Mouse (Mus musculus) liver, embryonic 13.5 days (tissue): ENCODE measurements around the gene 1700003F12Rik. TPM values are rescaled to one million over a fixed set of nuclear protein-coding genes. Genes with fewer than 3 reads are reported as not detected.

Experiments
- ATAC-seq: fragments of 200-750 bp; cut with Nextera tagmentation; 2 replicates; pipeline ENCODE4 v1.8.0; 2017; ENCODE audit warnings: low read depth, mild to moderate bottlenecking, moderate number of reproducible peaks, moderate library complexity
- DNase-seq: peaks from one replicate; pipeline ENCODE4 v3.0.0; 2022
- H3K27ac ChIP-seq: fragments of 300-500 bp; sonication (generic); 2 replicates; pipeline ENCODE4 v1.5.1; 2015; ENCODE audit warnings: moderate library complexity, mild to moderate bottlenecking, inconsistent platforms
- H3K27me3 ChIP-seq: fragments of 300-500 bp; sonication (generic); 2 replicates; pipeline ENCODE4 v1.6.1; 2015; ENCODE audit warnings: mild to moderate bottlenecking, inconsistent platforms
- H3K36me3 ChIP-seq: fragments of 300-500 bp; sonication (generic); 2 replicates; pipeline ENCODE4 v1.6.1; 2015; ENCODE audit warnings: mild to moderate bottlenecking, inconsistent platforms
- H3K4me1 ChIP-seq: fragments of 300-500 bp; sonication (generic); replicated peaks from 2 replicates; pipeline ENCODE4 v1.6.1; 2015; ENCODE audit warnings: inconsistent platforms
- H3K4me2 ChIP-seq: fragments of 300-500 bp; sonication (generic); 2 replicates; pipeline ENCODE4 v1.6.1; 2015; ENCODE audit warnings: inconsistent platforms, mild to moderate bottlenecking, moderate library complexity
- H3K4me3 ChIP-seq: fragments of 300-500 bp; sonication (generic); replicated peaks from 2 replicates; pipeline ENCODE4 v1.5.1; 2015; ENCODE audit warnings: mild to moderate bottlenecking, inconsistent platforms
- H3K9ac ChIP-seq: fragments of 300-500 bp; sonication (generic); 2 replicates; pipeline ENCODE4 v1.6.1; 2015; ENCODE audit warnings: mild to moderate bottlenecking, inconsistent platforms
- H3K9me3 ChIP-seq: fragments of 300-500 bp; sonication (generic); replicated peaks from 2 replicates; pipeline ENCODE4 v1.6.1; 2016; ENCODE audit warnings: inconsistent platforms
- WGBS: fragments of 180-500 bp; shearing (Covaris S2); methylation state at CpG from one replicate; pipeline ENCODE4 v1.1.7; 2015; ENCODE audit not compliant: insufficient replicate concordance; 5-methylcytosine and 5-hydroxymethylcytosine counted together
- polyA plus RNA-seq: library from polyadenylated mRNA; unstranded; fragments of >200 nt; fragmentation: Nextera tagmentation; extraction: Ambion mirVana; gene quantifications from 2 replicates; pipeline ENCODE4 v1.2.1, GENCODE M21; 2015

1700003F12Rik gene
- polyA plus RNA-seq, 1 experiment from 2014 or later: 1.5 TPM

- Histone ChIP-seq H3K36me3 (peaks cover 44% of the 10 kb centered on the region), H3K9ac (peak overlapping the region; percentile 30; the same call in 1 of the 2 replicates), H3K27ac (peak overlapping the region; percentile 15; the same call in 1 of the 2 replicates), H3K4me2 (no peak overlapping the region), H3K4me1 (peaks cover 50% of the 10 kb centered on the region), H3K27me3 (no peaks in the 10 kb centered on the region), H3K4me3 (no peak overlapping the region), H3K9me3 (no peaks in the 10 kb centered on the region)
- DNase-seq (no peak), ATAC-seq (no peak)
- WGBS: 84% methylated on average over 3 of the region's 3 CpGs
Measured at GRCm38 (mm10) chr2:154565562-154565961, 18.7 kb downstream of the 1700003F12Rik start.

GRCm38 (mm10) chr2:154566641-154567040, 19.8 kb downstream of the 1700003F12Rik start:
- Histone ChIP-seq H3K36me3 (peaks cover 33% of the 10 kb centered on the region), H3K9ac (peak overlapping the region; percentile 30; the same call in 1 of the 2 replicates), H3K9me3 (no peaks in the 10 kb centered on the region), H3K27ac (0 out of 2 replicates have a peak overlapping the region, but pooled peaks have one; percentile 36), H3K4me3 (0 out of 2 replicates have a peak overlapping the region, but pooled peaks have one; percentile 1), H3K4me2 (peak overlapping the region; percentile 91), H3K27me3 (no peaks in the 10 kb centered on the region), H3K4me1 (peaks cover 59% of the 10 kb centered on the region)
- DNase-seq: no peak
- WGBS: 83% methylated on average over 8 of the region's 8 CpGs
- ATAC-seq: no peak

GRCm38 (mm10) chr2:154567766-154568165, 20.9 kb downstream of the 1700003F12Rik start:
- H3K9ac ChIP-seq: peak overlapping the region; percentile 89
- ATAC-seq (no peak), DNase-seq (no peak)
- H3K4me3 ChIP-seq: peak overlapping the region; percentile 82
- peaks cover 59% of the 10 kb centered on the region for H3K4me1 ChIP-seq
- H3K4me2 ChIP-seq: peak overlapping the region; percentile 91
- peak overlapping the region; percentile 89 for H3K27ac ChIP-seq
- 77% methylated on average over 2 of the region's 2 CpGs for WGBS
- H3K36me3 ChIP-seq: peaks cover 23% of the 10 kb centered on the region
- H3K27me3 ChIP-seq: no peaks in the 10 kb centered on the region
- H3K9me3 ChIP-seq: no peaks in the 10 kb centered on the region

GRCm38 (mm10) chr2:154568329-154569070, 21.6 kb downstream of the 1700003F12Rik start:
- peak; percentile 18; the same call in 1 of the 2 replicates for ATAC-seq
- DNase-seq: no peak
- H3K4me2 ChIP-seq: peak overlapping the region; percentile 91
- H3K4me3 ChIP-seq: peak overlapping the region; percentile 82
- WGBS: 21% methylated on average over 10 of the region's 10 CpGs
- peaks cover 59% of the 10 kb centered on the region for H3K4me1 ChIP-seq
- peak overlapping the region; percentile 89 for H3K9ac ChIP-seq
- no peaks in the 10 kb centered on the region for H3K27me3 ChIP-seq
- peak overlapping the region; percentile 89 for H3K27ac ChIP-seq
- H3K36me3 ChIP-seq: peaks cover 15% of the 10 kb centered on the region
- no peaks in the 10 kb centered on the region for H3K9me3 ChIP-seq

- DNase-seq: peak; percentile 71
- Histone ChIP-seq H3K4me1 (peaks cover 59% of the 10 kb centered on the region), H3K27me3 (no peaks in the 10 kb centered on the region), H3K9me3 (no peaks in the 10 kb centered on the region), H3K4me2 (peak overlapping the region; percentile 91), H3K36me3 (peaks cover 8% of the 10 kb centered on the region), H3K9ac (peak overlapping the region; percentile 89), H3K4me3 (peak overlapping the region; percentile 82), H3K27ac (peak overlapping the region; percentile 89)
- under 1% methylated on average over 50 of the region's 70 CpGs for WGBS
- ATAC-seq: peak; percentile 80
Measured at GRCm38 (mm10) chr2:154569071-154569748, 22.3 kb downstream of the 1700003F12Rik start.

GRCm38 (mm10) chr2:154569836-154570286, 23.0 kb downstream of the 1700003F12Rik start, which contains the start of gene E2f1:
TSS of gene E2f1 (minus strand) at chr2:154569892.
- H3K4me3 ChIP-seq: peak within 1 kb of the TSS; percentile 82
- peaks cover 56% of the 10 kb centered on the region for H3K4me1 ChIP-seq
- no peaks in the 10 kb centered on the region for H3K27me3 ChIP-seq
- H3K9ac ChIP-seq: peak within 1 kb of the TSS; percentile 89
- 0% methylated on average over 44 of the region's 44 CpGs for whole genome bisulfite sequencing
- ATAC-seq (peak; percentile 95), DNase-seq (peak; percentile 94)
- H3K27ac ChIP-seq: peak within 1 kb of the TSS; percentile 89
- peak within 1 kb of the TSS; percentile 91 for H3K4me2 ChIP-seq
- H3K36me3 ChIP-seq: peaks cover 2% of the 10 kb centered on the region
- no peaks in the 10 kb centered on the region for H3K9me3 ChIP-seq

- no peaks in the 10 kb centered on the region for H3K36me3 ChIP-seq
- H3K9me3 ChIP-seq: no peaks in the 10 kb centered on the region
- no peak for DNase-seq
- WGBS: 28% methylated on average over 4 of the region's 4 CpGs
- H3K27ac ChIP-seq: no peak overlapping the region
- H3K9ac ChIP-seq: peak overlapping the region; percentile 62
- peaks cover 48% of the 10 kb centered on the region for H3K4me1 ChIP-seq
- ATAC-seq: no peak
- H3K4me3 ChIP-seq: peak overlapping the region; percentile 82
- H3K27me3 ChIP-seq: no peaks in the 10 kb centered on the region
- peak overlapping the region; percentile 91 for H3K4me2 ChIP-seq
Measured at GRCm38 (mm10) chr2:154570666-154571065, 23.8 kb downstream of the 1700003F12Rik start.

GRCm38 (mm10) chr2:154571266-154571665, 24.4 kb downstream of the 1700003F12Rik start:
- 0 out of 2 replicates have a peak overlapping the region, but pooled peaks have one; percentile 91 for H3K4me2 ChIP-seq
- H3K27ac ChIP-seq: no peak overlapping the region
- H3K9ac ChIP-seq: 0 out of 2 replicates have a peak overlapping the region, but pooled peaks have one; percentile 62

GRCm38 (mm10) chr2:154571976-154572375, 25.1 kb downstream of the 1700003F12Rik start:
- no peak overlapping the region for H3K27ac ChIP-seq
- H3K4me2 ChIP-seq: no peak overlapping the region
- no peak for DNase-seq
- WGBS: 64% methylated on average over 8 of the region's 8 CpGs
- H3K9ac ChIP-seq: no peak overlapping the region
- H3K4me3 ChIP-seq: no peak overlapping the region
- H3K9me3 ChIP-seq: no peaks in the 10 kb centered on the region
- no peaks in the 10 kb centered on the region for H3K27me3 ChIP-seq
- no peaks in the 10 kb centered on the region for H3K36me3 ChIP-seq
- no peak for ATAC-seq
- H3K4me1 ChIP-seq: peaks cover 34% of the 10 kb centered on the region

More at GRCm38 (mm10) chr2:154571266-154571665, 24.4 kb downstream of the 1700003F12Rik start:
- Histone ChIP-seq H3K4me1 (peaks cover 42% of the 10 kb centered on the region), H3K27me3 (no peaks in the 10 kb centered on the region), H3K36me3 (no peaks in the 10 kb centered on the region), H3K4me3 (no peak overlapping the region), H3K9me3 (no peaks in the 10 kb centered on the region)
- WGBS: 53% methylated on average over 4 of the region's 4 CpGs
- ATAC-seq (no peak), DNase-seq (no peak)

GRCm38 (mm10) chr2:154572996-154573395, 26.1 kb downstream of the 1700003F12Rik start:
- DNase-seq (no peak), ATAC-seq (no peak)
- Histone ChIP-seq H3K9me3 (no peaks in the 10 kb centered on the region), H3K9ac (no peak overlapping the region), H3K4me3 (no peak overlapping the region), H3K4me2 (no peak overlapping the region), H3K27ac (no peak overlapping the region), H3K4me1 (peaks cover 24% of the 10 kb centered on the region), H3K27me3 (no peaks in the 10 kb centered on the region), H3K36me3 (no peaks in the 10 kb centered on the region)
- 77% methylated on average over 3 of the region's 3 CpGs for WGBS

- Histone ChIP-seq H3K9me3 (no peaks in the 10 kb centered on the region), H3K36me3 (no peaks in the 10 kb centered on the region), H3K27ac (no peak overlapping the region), H3K4me1 (peaks cover 15% of the 10 kb centered on the region), H3K4me3 (no peak overlapping the region), H3K27me3 (no peaks in the 10 kb centered on the region), H3K9ac (no peak overlapping the region), H3K4me2 (no peak overlapping the region)
- 53% methylated on average over 7 of the region's 7 CpGs for WGBS
- no peak for ATAC-seq
- no peak for DNase-seq
Measured at GRCm38 (mm10) chr2:154574271-154574670, 27.4 kb downstream of the 1700003F12Rik start.
